Mouse (Mus musculus) embryonic facial prominence, embryonic 14.5 days (tissue): ENCODE measurements around the gene Adrm1. TPM values are rescaled to one million over a fixed set of nuclear protein-coding genes. Genes with fewer than 3 reads are reported as not detected.
"Not testable (repeated sequence)": the region's sequence is repeated elsewhere in the genome, so short reads cannot be mapped to it uniquely, and the experiment has no call there.

Source experiments
- ATAC-seq: fragments of 200-750 bp; cut with Nextera tagmentation; 2 replicates; pipeline ENCODE4 v1.8.0; 2017; ENCODE audit warnings: low read depth, moderate number of reproducible peaks, moderate TSS enrichment
- DNase-seq: peaks from one replicate; pipeline ENCODE4 v3.0.0-alpha.2; 2015; ENCODE audit warnings: low spot score
- H3K27ac ChIP-seq: fragments of 300-500 bp; sonication (generic); replicated peaks from 2 replicates; pipeline ENCODE4 v1.5.1; 2014; ENCODE audit warnings: low read depth, mild to moderate bottlenecking, low read length, moderate library complexity
- H3K27me3 ChIP-seq: fragments of 300-500 bp; sonication (generic); replicated peaks from 2 replicates; pipeline ENCODE4 v1.6.1; 2014; ENCODE audit warnings: low read length; ENCODE audit not compliant: control insufficient read depth, insufficient read depth
- H3K36me3 ChIP-seq: fragments of 300-500 bp; sonication (generic); 2 replicates; pipeline ENCODE4 v1.6.1; 2014; ENCODE audit warnings: low read length, mixed read lengths; ENCODE audit not compliant: control insufficient read depth, insufficient read depth
- H3K4me1 ChIP-seq: fragments of 300-500 bp; sonication (generic); 2 replicates; pipeline ENCODE4 v1.6.1; 2014; ENCODE audit warnings: antibody characterized with exemption, low read length; ENCODE audit not compliant: control insufficient read depth, insufficient read depth
- H3K4me2 ChIP-seq: fragments of 300-500 bp; sonication (generic); 2 replicates; pipeline ENCODE4 v1.6.1; 2014; ENCODE audit warnings: low read depth, mild to moderate bottlenecking, low read length, moderate library complexity, mixed read lengths
- H3K4me3 ChIP-seq: fragments of 300-500 bp; sonication (generic); 2 replicates; pipeline ENCODE4 v1.5.1; 2014; ENCODE audit warnings: low read depth, mild to moderate bottlenecking, low read length
- H3K9ac ChIP-seq: fragments of 300-500 bp; sonication (generic); 2 replicates; pipeline ENCODE4 v1.6.1; 2014; ENCODE audit warnings: low read depth, mild to moderate bottlenecking, low read length, moderate library complexity, mixed read lengths
- H3K9me3 ChIP-seq: fragments of 300-500 bp; sonication (generic); 2 replicates; pipeline ENCODE4 v1.6.1; 2016; ENCODE audit warnings: low read length; ENCODE audit not compliant: control insufficient read depth
- WGBS: fragments of 180-500 bp; shearing (Covaris S2); extraction: QIAGEN DNeasy Blood & Tissue Kit; methylation state at CpG from one replicate; pipeline ENCODE4 v1.1.7; 2014; 5-methylcytosine and 5-hydroxymethylcytosine counted together
- polyA plus RNA-seq: library from polyadenylated mRNA; unstranded; fragments of >200 nt; fragmentation: Nextera tagmentation; extraction: Ambion mirVana; gene quantifications from 2 replicates; pipeline ENCODE4 v1.2.1, GENCODE M21; 2014

Adrm1 gene
- polyA plus RNA-seq, 1 experiment from 2014 or later = 130 TPM

- ATAC-seq = no peak
- Histone ChIP-seq H3K4me2 (peak overlapping the region; percentile 96), H3K9me3 (no peaks in the 10 kb centered on the region)
These were observed 1.9 kb downstream of the Adrm1 start for GRCm38 (mm10) chr2:180173163-180173562.

GRCm38 (mm10) chr2:180173711-180174110 lies 2.4 kb downstream of the Adrm1 start:
- H3K4me2 ChIP-seq = peak overlapping the region; percentile 96; the same call in 1 of the 2 replicates

More at GRCm38 (mm10) chr2:180173163-180173562, 1.9 kb downstream of the Adrm1 start:
- peaks cover 14% of the 10 kb centered on the region; the same call in 1 of the 2 replicates for H3K4me1 ChIP-seq
- peak overlapping the region; percentile 97 for H3K4me3 ChIP-seq
- H3K27me3 ChIP-seq = no peaks in the 10 kb centered on the region
- DNase-seq = no peak
- H3K36me3 ChIP-seq = peaks cover 51% of the 10 kb centered on the region
- WGBS = 72% methylated on average over 4 of the region's 4 CpGs
- no peak overlapping the region for H3K27ac ChIP-seq
- H3K9ac ChIP-seq = peak overlapping the region; percentile 97; the same call in 1 of the 2 replicates

GRCm38 (mm10) chr2:180174121-180174520 lies 2.8 kb downstream of the Adrm1 start:
- ATAC-seq (no peak), DNase-seq (no peak)
- Histone ChIP-seq H3K9ac (no peak overlapping the region), H3K9me3 (no peaks in the 10 kb centered on the region), H3K4me2 (no peak overlapping the region), H3K27me3 (no peaks in the 10 kb centered on the region), H3K27ac (no peak overlapping the region), H3K4me1 (peaks cover 14% of the 10 kb centered on the region; the same call in 1 of the 2 replicates), H3K36me3 (peaks cover 60% of the 10 kb centered on the region), H3K4me3 (no peak overlapping the region)
- WGBS = 96% methylated on average over 5 of the region's 5 CpGs

More at GRCm38 (mm10) chr2:180173711-180174110, 2.4 kb downstream of the Adrm1 start:
- not testable (repeated sequence) for DNase-seq, H3K9ac ChIP-seq, H3K9me3 ChIP-seq, H3K27me3 ChIP-seq, H3K27ac ChIP-seq, ATAC-seq
- peaks cover 14% of the 10 kb centered on the region; the same call in 1 of the 2 replicates for H3K4me1 ChIP-seq
- 0 out of 2 replicates have a peak overlapping the region, but pooled peaks have one; percentile 2 for H3K4me3 ChIP-seq
- 91% methylated on average over 8 of the region's 8 CpGs for WGBS
- H3K36me3 ChIP-seq = peaks cover 56% of the 10 kb centered on the region

- no peaks in the 10 kb centered on the region for H3K9me3 ChIP-seq
- no peak for DNase-seq
- 88% methylated on average over 7 of the region's 7 CpGs for WGBS
- H3K27me3 ChIP-seq = no peaks in the 10 kb centered on the region
- H3K4me2 ChIP-seq = no peak overlapping the region
- no peak overlapping the region for H3K27ac ChIP-seq
- no peak for ATAC-seq
- peaks cover 69% of the 10 kb centered on the region for H3K36me3 ChIP-seq
- H3K4me1 ChIP-seq = peaks cover 14% of the 10 kb centered on the region; the same call in 1 of the 2 replicates
- H3K9ac ChIP-seq = no peak overlapping the region
- H3K4me3 ChIP-seq = no peak overlapping the region
These were observed 4.4 kb downstream of the Adrm1 start for GRCm38 (mm10) chr2:180175725-180176124.

- DNase-seq (no peak), ATAC-seq (no peak)
- Histone ChIP-seq H3K4me3 (no peak overlapping the region), H3K4me2 (no peak overlapping the region), H3K9me3 (no peaks in the 10 kb centered on the region), H3K36me3 (peaks cover 39% of the 10 kb centered on the region), H3K4me1 (no peaks in the 10 kb centered on the region), H3K27me3 (no peaks in the 10 kb centered on the region), H3K9ac (no peak overlapping the region), H3K27ac (no peak overlapping the region)
- WGBS = 83% methylated on average over 9 of the region's 9 CpGs
These were observed 10.3 kb downstream of the Adrm1 start for GRCm38 (mm10) chr2:180181542-180181941.

GRCm38 (mm10) chr2:180184011-180184751 lies 12.9 kb downstream of the Adrm1 start:
- 77% methylated on average over 23 of the region's 24 CpGs for WGBS
- no peak for DNase-seq

GRCm38 (mm10) chr2:180184752-180185109 lies 13.4 kb downstream of the Adrm1 start:
- Histone ChIP-seq H3K9me3 (no peaks in the 10 kb centered on the region), H3K27ac (no peak overlapping the region), H3K9ac (no peak overlapping the region), H3K4me3 (no peak overlapping the region), H3K4me1 (no peaks in the 10 kb centered on the region), H3K36me3 (0 out of 2 replicates have a peak, but pooled peaks cover 7% of the 10 kb centered on the region), H3K4me2 (no peak overlapping the region), H3K27me3 (no peaks in the 10 kb centered on the region)
- ATAC-seq (no peak), DNase-seq (no peak)
- 77% methylated on average over 6 of the region's 6 CpGs for WGBS

More at GRCm38 (mm10) chr2:180184011-180184751, 12.9 kb downstream of the Adrm1 start:
- Histone ChIP-seq H3K36me3 (peaks cover 13% of the 10 kb centered on the region; the same call in 1 of the 2 replicates), H3K4me2 (no peak overlapping the region), H3K9me3 (no peaks in the 10 kb centered on the region), H3K9ac (no peak overlapping the region), H3K27ac (no peak overlapping the region), H3K4me1 (no peaks in the 10 kb centered on the region), H3K27me3 (no peaks in the 10 kb centered on the region), H3K4me3 (no peak overlapping the region)
- no peak for ATAC-seq

GRCm38 (mm10) chr2:180185686-180186085 lies 14.4 kb downstream of the Adrm1 start:
- Histone ChIP-seq H3K9ac (no peak overlapping the region), H3K4me3 (no peak overlapping the region), H3K27ac (no peak overlapping the region), H3K36me3 (0 out of 2 replicates have a peak, but pooled peaks cover 4% of the 10 kb centered on the region), H3K27me3 (no peaks in the 10 kb centered on the region), H3K9me3 (no peaks in the 10 kb centered on the region), H3K4me2 (no peak overlapping the region), H3K4me1 (no peaks in the 10 kb centered on the region)
- 89% methylated on average over 14 of the region's 14 CpGs for WGBS
- ATAC-seq (no peak), DNase-seq (no peak)
